Mouse (Mus musculus): ENCODE results near the gene Gm49711.

Gene Gm49711

DNA sequence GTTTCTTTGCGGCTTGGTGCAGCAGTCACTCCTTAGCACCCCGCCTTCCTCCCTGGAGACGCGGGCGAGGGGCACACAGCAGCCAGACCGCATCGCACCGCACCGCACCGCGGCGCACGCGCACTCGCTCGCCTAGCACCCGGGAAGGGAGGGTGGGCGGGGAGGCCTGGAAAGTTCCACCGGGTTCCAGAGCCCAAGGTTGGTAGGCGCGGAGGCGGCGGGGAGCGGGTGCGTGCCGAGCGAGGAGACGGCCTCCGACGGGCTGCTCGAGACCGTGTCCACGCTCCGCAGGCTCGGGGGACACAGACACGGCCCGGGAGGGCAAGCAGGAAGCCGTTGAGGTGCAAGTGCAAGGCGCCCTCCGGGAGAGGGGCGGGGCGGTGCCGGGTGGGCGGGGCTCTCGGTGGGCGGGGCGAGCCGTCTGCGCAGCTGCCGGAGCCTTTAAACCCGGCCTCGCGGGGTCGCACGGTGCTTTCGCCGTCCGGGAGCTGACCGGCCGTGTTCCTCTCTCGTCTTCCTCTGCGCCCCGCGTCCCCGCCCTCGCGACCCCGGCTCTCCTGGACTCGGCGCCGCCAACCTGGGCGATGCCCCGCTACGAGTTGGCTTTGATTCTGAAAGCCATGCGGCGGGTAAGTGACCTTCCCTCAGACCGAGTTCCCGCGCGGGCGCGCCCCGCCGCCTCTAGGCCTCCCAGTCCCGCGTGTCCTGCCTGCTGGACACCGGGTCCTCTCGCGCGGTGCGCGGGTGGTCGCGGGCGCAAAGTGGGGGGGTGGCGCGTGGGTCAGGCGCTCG lies at the start of gene Gm49711, which contains the start of the genes Mrps6 and Slc5a3:
Gene Gm49711, plus strand, starts transcription at position 465 of the 792 bp plus-strand sequence.
Gene Mrps6, plus strand, starts transcription at position 419 of the 792 bp plus-strand sequence.
Gene Slc5a3, plus strand, starts transcription at position 471 of the 792 bp plus-strand sequence.
- peak; percentile 81 for DNase-seq

DNA sequence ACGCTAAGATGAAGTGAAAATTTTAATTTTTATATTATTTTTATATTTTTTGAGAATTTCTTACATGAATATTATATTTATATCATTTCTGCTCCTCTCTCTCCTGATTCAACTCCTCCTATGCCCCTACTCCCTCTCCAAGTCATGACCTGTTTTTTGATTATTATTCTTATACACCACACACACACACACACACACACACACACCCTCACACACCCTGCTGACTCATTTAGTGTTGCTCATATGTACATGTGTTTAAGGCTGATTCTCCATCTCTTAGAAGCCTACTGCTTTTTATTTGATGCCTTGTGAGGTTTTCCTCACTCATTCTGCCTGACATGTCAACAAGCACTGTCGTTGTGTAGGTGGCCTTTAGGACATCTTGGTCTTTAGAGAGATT lies 48.5 kb upstream of the Gm49711 start:
- DNase-seq = no peak

DNA sequence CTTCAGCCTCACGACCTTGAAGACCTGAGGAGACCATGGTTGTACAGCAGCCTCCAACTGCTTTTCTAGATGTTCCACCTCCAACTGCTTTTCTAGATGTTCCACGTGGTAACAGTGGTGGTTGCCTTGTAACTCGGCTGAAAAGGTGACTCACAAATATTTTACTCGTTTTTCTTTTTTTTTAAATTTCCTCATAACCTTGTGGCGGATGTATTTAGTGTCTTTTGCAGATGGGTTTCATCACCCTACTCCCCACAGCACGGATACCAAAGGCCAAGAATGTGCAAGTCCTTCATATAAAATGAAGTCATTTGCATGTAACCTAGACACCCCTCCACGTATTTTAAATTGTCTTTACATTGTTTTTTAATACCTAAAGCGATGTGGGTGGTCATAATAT lies 41.3 kb upstream of the Gm49711 start:
- DNase-seq = no peak

DNA sequence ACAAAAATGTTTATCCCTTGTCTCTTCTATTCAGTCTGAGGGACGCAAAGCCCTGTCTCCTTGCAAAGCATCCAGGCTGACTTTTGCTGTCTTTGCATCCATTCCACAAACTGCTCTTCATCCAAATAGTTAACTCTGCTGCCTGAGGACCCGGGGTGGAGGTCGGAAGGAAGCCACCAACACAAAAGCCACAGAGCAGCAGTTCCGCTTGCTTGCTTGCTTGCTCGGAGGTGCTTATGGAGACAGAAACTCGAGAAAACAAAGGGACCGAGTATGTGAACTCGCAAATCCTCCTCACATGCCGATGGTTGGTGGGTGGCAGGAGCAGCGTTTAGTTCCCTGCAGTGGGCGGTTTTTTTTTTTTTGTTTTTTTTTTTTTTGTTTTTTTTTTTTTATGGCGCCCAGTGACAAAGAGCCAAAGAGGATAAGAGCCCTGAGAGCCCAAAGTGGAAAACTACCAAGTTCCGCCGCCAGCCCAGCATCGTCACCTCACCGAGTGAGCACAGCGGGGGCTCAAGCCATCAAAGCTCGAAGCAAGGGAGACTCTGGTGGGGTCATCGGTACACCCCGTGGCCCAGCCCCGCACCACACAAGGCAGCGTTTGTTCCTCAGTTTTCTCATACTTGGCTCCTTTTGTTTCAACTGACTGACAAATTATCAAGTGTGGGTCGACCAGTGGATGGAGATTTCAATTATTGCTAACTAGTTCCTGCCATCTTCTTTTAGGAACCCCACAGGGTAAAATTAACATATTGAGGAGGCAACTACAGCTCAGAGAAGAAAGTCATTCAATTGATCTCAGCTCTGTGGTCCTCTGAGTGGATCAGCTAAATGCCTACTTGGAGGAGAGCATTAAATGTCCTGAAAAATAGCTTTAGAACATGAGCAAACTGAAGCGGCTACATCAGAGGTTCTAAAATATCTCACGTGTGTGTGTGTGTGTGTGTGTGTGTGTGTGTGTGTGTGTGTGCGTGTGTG lies 38.7 kb upstream of the Gm49711 start:
- DNase-seq = peak; percentile 37

DNA sequence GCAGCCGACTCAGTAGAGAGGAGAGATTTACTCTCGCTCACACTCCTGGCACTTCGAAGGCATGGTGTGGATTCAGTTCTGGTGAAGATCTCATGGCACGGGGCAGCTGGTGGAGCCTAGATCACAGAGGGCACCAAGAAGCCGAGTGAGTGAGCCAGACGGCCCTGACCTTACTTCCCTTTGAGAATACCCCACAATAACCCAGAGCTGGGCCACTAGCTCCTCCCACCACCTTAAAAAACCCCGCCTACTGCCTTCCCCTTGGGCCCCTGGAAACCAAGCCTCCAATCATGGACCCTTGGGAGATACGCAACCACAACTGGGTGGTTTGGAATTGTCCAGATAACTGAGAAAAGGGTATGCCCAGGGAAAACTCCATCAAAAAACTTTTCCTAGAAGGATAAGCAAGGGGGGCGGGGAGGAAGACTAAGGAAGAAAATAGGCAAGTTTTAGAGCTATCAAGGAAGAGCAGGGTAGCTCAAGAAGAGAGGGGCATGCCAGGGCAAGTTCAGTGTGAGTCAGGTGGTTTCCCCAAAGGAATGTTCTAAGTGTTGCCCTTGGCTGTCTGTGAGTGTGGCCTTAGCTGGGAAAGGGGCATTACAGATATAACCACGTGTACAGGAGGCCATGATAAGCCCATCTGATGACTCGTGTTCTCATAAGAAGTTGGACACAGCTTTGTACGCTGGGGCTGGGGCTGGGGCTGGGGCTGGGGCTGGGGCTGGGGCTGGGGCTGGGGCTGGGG lies 36.3 kb upstream of the Gm49711 start:
- DNase-seq = no peak

DNA sequence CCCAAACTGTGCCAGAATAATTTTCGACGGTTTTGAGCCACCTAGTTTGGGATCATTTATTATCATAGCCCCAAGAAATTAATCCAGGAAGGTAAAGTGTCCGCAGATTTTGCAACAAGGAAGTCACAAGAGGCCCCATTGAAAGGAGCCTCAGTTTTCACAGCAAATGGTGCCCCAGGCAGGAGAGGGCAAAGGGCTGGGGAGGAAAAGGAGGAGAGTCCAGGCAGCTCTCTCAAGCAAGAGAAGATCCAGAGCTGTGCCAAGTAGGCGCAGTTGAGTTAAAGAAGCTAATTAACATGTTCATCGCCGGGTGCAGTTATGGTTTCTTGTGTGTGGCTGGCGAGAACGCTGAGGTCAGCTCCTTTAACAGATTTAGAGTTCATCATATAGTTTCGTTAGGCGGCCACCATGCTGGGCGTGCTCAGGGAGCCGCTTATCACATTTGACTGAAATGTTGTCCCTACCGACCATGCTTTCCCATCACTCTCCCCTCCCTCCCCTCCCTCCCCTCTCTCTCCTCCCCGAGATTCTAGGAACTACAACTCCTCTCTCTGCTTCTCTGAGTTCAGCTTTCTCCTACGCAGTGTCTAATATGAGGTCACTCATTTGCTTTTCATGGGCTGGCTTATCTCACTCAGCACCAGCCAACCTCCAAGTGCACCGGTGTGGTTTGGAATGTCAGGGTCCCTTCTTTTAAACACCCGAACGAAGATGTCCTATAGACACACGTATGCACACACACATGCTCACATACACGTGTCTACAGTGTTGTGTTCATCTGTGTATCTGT lies 35.4 kb upstream of the Gm49711 start:
- DNase-seq = no peak

DNA sequence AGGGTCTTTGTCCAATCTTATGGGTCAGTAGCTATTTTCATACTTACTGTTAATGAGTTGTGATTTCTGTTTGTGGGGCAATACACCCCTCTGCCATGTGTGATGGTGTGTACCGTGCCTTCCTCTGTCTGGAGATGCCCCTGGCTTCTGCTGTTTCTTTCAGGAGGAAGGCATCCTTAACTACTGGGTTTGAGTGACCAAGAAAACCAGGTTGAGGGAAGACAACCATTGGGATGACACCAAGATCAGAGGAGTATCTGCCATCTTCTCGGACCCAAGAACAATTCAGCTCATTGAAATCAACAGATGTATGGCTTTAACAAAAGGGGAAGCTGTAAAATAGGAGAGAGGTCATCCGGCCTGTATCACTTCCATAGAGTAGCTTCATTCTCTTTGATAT lies 24.8 kb upstream of the Gm49711 start:
- no peak for DNase-seq

DNA sequence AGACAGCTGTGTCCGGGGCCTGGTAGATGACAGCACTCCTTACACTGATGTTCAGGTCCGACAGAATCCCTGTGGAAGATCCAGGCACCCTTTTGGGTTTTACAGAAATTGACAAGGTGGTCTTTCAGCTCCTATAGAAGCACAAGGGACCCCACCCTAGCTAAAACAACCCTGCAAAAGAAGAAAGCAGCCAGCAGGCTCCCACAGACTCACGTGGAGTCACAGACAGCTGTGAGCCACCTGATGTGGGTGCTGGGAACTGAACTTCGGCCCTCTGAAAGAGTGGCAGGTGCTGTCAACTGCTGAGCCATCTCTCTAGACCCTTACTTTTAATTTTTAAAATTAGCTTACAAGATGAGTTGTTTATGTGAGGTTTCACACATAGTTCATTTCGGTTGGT lies 23.4 kb upstream of the Gm49711 start:
- DNase-seq = no peak

DNA sequence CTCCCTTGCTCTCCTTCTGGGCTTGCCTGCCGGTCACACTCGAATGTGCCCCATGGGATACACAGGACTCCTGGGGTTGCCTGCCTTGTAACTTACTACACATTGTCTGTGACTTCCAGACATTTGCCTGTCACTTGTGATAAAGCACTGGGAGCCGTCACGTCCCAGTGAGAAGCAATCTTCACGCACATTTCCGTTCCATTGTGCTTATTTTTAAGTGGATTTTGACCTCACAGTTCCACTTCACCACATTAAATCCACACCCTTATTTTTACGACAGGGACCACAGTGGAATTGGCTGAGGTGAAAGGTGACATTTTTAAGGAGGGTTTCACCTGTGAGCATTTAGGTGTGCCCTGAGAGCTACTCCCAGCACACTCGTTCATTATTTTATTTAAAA lies 21.4 kb upstream of the Gm49711 start:
- no peak for DNase-seq

DNA sequence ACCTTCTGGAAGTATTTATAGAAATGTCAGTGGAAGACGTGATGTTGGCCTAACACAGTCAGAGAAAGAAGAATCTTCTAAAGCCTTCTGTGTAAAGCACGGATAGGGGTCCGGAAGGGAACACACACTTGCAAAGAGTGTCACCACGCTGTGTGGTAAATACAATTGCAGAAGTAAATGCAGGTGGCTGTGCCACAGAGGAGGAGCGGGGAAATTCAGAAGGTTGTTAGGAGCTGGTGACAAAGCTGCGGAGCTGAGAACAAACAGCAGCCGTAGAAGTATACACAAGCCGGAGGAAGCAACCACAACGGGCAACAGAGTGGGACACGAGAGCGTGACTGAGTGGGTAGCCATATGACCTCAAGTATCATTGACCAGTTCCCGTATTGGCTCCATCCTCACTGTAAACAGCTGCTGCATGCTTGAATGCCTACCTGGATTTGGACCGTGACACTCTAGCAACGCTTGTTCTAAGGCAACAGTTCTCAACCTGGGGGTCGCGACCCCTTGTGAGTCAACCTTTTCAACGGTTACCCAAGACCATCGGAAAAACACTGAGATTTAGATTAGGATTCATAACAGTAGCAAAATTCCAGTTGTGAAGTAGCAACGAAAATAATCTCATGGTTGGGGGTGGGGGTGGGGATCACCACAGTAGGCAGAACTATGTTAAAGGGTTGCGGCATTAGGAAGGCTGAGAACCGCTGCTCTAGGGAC lies 20.1 kb upstream of the Gm49711 start:
- peak; percentile 23 for DNase-seq

DNA sequence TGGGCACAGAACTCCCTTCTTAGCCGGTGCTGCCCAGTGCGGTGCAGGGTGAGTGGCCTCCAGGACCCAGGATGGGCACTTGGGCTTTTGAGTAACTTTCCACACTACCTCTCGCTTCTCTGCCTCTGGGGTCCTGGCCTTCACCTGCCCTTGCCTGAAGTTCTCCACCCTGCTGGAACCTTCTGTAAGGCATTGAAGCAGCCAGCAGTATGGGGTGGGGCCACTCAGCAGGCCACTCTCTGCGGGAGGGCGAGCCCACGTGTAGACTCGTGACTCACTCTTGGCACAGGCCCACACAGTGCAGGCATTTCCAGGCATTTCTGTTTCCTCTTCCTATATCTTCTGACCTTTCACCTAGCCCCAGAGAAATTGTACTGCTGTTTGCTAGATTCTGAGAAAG lies 18.7 kb upstream of the Gm49711 start:
- peak; percentile 56 for DNase-seq

DNA sequence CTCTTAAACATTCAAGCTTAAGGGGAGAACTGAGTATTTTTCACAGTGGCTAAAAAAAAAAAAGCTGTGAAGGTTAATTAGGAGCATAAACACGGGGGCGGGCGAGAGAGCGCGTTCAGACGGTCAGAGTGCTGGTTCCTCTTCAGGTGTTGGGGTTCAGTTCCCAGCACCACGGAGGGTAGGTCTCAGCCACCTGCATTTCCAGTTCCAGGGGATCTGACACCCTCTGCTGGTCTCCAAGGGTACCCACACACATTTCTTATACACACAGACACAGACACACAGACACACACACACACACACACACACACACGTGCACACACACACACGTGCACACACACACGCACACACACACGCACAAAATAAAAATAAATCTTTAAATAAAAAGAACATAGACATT lies 18.1 kb upstream of the Gm49711 start:
- DNase-seq = no peak

DNA sequence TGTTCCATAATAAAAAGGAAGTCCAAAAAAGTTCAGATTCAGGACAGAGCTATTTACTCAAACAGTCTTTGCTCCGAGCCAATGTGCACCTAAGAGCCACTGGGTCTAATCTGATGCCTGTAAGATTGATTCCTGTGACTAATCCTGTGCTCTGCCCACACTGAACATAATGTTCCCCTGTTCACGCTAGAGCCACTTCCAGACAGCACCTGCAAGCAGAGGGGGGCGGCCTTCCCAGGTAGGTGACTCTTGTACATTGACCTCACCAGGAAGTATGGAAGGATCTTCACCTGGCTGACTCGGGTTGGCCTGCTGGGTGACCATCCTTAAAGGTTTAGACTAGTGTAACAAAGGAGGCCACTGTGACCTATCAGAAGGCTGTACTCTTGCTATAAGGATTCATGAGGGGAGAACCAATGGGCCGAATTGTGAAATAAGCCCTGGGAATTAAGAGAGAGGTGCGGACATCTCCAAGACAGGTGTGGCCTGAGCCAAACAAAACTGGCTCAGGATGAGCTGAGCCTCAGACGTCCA lies 6.3 kb upstream of the Gm49711 start:
- no peak for DNase-seq

DNA sequence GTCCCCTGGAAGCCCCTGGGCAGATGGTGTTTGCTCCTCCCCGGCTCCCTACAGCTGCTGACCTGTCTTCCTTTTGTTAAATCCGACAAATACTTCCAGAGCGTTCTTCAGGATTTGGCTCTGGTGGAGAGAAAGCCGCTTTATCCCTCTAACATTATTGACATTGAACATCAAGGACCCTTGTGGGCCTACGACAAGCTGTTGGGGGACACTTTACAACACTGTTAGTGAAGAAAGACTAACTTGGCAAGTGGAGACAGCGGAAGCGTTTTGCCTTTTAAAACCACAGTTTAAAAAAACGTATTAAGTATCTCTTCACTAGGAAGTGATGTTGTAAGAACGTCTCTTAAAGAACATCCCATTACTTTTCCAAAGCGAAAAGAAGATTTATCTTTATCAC lies 5.5 kb upstream of the Gm49711 start:
- DNase-seq = peak; percentile 28

DNA sequence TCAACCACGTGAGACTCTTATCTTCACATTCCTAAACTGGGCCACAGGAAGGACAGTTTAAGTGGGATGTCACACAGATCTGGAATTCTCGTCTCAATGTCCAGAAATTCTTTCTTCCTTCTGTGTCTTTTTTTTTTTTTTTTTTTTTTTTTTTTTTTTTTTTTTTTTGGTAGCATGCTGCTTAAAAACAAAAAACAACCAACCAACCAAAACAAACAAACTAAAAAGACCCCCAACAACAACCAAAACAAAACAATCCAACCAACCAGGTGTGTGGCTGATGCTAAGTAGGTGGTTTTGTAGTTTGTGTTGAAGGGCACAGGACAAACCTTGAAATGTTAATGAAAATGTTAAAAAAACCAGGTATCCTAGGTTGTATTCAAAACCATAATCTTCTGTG lies 1.4 kb upstream of the Gm49711 start:
- DNase-seq = no peak

DNA sequence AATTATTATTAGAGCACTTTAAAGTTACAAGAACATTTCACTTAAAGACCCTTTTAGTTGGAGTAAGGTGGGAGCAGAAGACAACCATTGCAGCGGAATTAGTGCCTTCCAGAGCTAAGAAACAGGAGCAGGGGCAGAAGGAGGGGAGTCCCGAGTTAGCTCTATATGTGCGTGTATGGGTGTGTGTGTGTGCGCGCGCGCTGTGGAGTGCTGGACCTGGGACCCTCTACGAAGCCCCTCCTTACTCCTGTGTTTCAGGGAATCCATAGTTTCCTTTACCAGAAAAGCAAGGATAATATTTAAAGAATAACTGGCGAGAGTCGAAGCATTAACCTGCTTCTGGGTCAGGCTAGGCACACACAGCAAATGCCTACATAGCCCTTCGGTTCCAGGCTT lies 662 bp upstream of the Gm49711 start:
- DNase-seq = no peak

DNA sequence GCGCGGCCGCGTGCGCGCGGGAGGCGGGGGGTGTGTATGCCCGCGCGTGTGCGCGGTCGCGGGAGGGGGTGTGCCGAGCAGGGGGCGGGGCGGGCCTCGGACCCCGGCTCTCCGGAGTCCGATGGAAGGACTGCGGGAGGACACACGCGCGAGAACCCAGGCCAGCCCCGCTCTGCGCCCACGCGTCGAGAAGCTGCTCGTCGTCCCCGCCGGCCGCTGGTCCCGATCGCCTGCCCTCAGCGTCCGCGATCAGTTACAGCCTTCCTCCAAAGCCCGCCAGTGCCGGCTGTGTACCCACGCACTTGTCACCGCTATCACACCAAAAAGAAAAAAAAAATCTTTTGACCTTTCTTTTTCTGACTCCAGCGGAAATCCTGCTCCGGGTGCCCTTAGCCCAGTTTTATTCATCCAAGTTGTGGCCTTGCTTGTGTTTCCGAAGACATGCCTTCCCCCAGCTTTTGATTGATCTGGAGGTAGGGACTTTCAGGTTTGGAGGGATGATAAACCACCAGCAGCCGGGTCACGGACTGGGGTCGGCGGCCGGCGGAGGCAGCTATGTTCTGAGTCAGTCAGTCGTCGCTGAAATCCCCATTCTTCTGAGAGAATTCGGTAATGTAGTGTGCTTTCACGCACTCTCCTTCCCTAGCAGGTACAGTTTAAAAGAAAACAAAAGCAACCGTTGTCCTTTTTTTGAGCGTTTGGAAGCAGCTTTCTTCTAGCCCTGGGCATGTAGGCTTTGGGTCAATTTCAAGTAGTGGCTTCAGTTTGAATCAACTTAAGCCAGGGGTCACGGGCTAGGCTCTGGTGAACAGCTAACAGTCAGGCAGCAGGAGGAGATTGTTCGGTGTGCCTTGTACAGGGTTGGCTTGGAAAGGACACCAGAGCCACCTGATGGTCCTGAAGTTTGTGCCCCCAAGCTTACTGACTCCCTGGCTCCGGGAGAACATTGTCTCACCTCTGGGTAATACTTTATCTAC lies 816 bp downstream of the Gm49711 start:
- DNase-seq = peak; percentile 9

DNA sequence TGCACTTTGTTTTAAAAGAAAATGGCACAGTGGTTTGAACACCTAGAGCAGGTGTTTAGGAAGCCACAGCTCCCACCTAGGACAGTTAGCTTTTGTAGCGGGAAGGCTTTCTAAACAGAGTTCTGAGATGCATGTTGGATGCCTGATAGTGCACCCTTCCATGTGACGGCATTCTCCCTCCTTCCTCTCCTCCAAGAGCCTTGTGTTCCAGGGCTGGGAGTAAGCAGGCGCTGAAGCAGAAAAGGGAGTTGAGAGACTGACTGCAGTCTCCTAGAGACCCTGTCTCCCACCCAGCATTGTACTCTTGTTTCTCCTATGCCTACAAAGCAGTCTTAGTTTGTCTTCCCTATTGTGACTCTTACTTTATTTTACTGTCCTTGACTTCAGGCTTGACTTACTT lies 2.1 kb downstream of the Gm49711 start:
- DNase-seq = no peak

DNA sequence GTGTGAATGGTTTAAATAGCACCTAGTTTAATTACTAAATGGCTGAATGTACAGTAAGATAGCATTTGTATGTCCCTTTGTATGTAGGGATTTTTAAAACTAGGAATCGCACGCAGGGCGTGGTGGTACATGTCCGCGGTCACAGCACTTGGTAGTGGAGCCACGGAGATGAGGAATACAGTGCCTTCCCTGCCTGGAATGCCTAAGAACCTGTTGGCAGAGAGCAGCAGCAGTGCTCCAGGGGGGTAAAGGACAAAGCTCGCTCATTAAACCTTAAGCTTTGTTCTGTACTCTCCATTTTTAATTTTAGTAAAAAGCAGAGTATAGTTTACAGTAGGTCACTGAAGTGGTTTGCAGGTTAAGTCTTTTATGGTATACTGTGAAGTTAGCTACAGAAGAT lies 3.5 kb downstream of the Gm49711 start:
- DNase-seq = no peak

DNA sequence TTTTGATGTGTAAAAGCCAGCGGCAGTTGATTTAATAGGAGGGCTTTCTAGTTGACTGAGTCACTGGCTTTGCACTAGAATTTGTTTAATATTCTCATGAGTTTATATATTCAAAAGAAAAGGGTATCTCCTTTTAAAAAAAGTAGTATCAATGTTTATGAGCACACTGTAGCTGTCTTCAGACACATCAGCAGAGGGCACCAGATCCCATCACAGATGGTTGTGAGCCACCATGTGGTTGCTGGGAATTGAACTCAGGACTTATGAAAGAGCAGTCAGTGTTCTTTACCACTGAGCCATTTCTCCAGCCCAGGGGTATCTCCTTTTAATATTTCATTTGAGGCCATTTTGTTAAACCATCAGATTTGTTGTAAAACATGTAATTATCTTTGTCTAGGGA lies 4.7 kb downstream of the Gm49711 start:
- DNase-seq = no peak
